Mouse (Mus musculus) spleen, adult 2 months (tissue): ENCODE data around the gene Nup160.

ENCODE experiments used
- CTCF ChIP-seq: fragments of 200-500 bp; IDR thresholded peaks from 2 replicates; pipeline ENCODE4 v1.5.1; 2011; ENCODE audit warnings: mild to moderate bottlenecking, inconsistent platforms; ENCODE audit not compliant: insufficient read depth, insufficient read length, insufficient replicate concordance; ENCODE audit errors: extremely low read depth
- POLR2A ChIP-seq: fragments of 200-500 bp; IDR thresholded peaks from 2 replicates; pipeline ENCODE4 v1.6.1; 2011; ENCODE audit warnings: low read depth, low read length, inconsistent platforms

DNA sequence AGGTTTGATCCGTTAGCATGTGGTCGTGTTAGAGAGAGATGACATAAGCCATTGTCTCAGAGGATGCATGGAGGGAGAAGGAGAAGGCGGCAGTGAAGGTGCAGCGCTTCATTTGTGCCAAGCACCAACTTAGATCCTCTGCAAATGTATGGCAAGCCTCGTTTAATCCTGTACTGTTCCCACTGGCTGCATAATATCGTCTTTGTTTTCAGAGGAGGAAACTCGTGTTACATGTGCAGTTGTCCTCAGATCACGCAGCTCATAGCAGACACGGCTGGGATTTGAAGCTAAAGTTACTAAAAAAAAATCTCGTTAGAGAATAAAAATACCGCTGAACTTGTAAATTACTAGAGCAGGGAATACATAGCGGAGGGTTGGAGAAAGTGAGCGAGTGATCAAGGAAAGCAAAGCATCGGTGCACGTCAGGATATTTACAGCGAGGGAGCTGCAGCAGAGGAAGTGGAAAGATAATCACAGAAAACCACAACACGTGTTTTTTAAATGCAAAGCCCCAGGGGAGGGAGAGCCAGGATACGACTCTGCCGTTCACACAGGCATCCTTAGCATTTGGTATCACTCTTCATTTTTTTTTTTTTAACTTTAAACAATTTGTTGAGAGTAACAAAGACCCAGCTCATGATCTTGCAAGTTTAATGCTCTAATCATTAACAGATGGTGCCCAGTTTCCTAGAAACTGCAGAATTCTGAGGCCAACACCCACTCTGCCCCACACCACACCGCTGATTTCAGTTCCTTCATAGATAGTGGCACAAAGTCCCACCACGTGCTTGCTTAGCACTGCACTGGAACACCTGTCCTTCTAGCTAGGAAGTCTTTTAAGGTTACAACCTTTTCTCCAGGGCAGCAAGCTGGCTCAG is 9.4 kb upstream of the Nup160 start:
- no peak for TF ChIP-seq CTCF
- TF ChIP-seq POLR2A, result no peak
